Mouse (Mus musculus) macrophage (primary cell): Measurements from ENCODE around the gene Cox6a1. TPM values are rescaled to one million over a fixed set of nuclear protein-coding genes. Genes with fewer than 3 reads are reported as not detected.

Experiments used
- H3K27ac ChIP-seq: fragments of 350-480 bp; formaldehyde crosslinking; 2 replicates; pipeline ENCODE4 v1.9.0; 2021
- H3K36me3 ChIP-seq: fragments of 350-480 bp; formaldehyde crosslinking; 2 replicates; pipeline ENCODE4 v1.9.0; 2021; ENCODE audit errors: inconsistent target
- H3K4me3 ChIP-seq: fragments of 350-480 bp; formaldehyde crosslinking; 2 replicates; pipeline ENCODE4 v1.9.0; 2021; ENCODE audit errors: inconsistent target
- H3K79me2 ChIP-seq: fragments of 350-480 bp; formaldehyde crosslinking; 2 replicates; pipeline ENCODE4 v1.9.0; 2021; ENCODE audit errors: inconsistent target
- WGBS: methylation state at CpG from one replicate; pipeline ENCODE4 v1.1.7; 2026; ENCODE audit warnings: inconsistent platforms; ENCODE audit not compliant: missing documents; 5-methylcytosine and 5-hydroxymethylcytosine counted together
- polyA plus RNA-seq: library from polyadenylated mRNA; stranded (reverse); fragments of 250-400 nt; gene quantifications from 3 replicates; pipeline ENCODE4 v1.2.4, GENCODE M21; 2018; ENCODE audit warnings: inconsistent platforms

Cox6a1 gene
- polyA plus RNA-seq, 1 experiment from 2014 or later: 268 TPM

DNA sequence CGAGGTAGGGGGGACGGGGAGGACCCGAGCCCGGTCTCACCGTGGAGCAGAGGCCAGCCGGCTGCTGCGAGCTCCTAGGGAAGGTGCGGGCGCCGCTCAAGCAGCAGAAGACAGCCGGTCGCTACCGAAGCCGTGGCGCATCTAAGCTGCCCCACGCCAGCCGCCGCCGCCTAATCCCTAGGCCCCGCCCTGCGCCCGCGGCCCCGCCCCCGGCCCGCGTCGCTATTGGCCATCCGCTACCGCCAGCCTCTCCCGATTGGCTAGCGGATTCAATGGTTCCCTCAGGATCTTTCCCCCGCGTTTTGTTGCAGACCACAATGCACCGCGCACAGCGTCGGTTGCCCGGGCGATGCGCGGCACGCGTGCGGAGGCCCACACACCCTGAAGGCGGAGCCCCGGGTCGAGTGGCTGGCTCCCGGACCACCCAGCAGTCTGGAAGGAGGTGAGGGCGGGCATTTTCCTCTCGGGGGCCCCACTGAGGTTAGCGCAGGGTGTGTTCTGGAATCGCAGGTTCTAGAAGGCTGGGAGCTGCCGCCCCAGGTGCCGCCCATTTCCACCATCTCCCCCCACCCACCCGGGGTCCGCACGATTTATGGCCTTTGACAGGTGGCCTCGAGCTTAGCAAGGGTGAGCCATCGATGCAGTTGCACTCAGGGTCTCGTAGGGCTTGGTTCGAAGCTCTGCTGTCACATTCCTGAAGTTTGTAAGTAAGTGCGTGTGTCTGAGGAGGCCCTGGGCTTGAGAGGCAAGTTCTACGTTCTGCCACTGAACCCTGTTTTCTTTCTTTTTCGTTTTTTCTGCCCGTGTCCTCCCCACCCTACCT, 47.8 kb downstream of the Cox6a1 start, which contains the start of gene Dynll1:
Gene Dynll1 (minus strand): TSS at position 208 of the 823 bp plus-strand sequence.
- Histone ChIP-seq H3K4me3 (peak within 1 kb of the TSS; percentile 85), H3K27ac (peak within 1 kb of the TSS; percentile 59), H3K36me3 (peaks cover 19% of the 10 kb centered on the region; the same call in 1 of the 2 replicates), H3K79me2 (peaks cover 19% of the 10 kb centered on the region)
- WGBS: 0% methylated on average over 63 of the region's 66 CpGs

DNA sequence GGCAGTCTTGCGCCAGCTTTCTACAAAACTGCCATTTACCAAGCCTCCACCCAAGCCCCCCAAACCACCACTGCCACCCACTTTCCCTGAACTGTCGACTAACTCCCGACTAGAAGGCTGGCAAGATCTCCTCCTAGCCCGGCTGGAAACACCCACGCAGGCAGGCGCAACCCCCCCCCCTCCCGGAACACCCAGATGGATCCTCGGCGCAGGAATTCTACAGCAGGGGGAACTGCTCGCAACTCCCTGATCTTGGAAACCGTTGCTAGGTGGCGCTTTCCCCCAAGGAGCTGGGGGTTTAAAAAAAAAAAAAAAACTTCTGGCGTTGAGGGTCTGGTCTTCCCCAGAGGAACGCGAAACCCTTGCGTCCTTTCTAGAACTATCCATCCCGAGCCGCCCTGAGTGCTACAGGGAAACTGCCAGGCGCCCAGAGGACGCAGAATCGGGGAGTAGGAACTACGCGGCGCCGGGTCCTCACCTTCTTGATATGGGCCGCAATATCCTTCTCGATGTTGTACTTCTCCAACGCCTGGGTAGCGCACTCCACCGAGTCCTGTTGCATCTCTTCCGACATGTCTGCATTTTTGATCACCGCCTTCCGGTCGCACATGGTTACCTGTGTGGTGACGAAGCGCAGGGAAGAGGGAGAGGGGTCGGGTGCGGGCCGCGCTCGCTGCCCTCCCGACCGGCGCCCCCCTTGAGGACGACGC, 48.6 kb downstream of the Cox6a1 start:
- H3K4me3 ChIP-seq: peak overlapping the region; percentile 85
- peaks cover 25% of the 10 kb centered on the region; the same call in 1 of the 2 replicates for H3K36me3 ChIP-seq
- WGBS: 1% methylated on average over 42 of the region's 46 CpGs
- H3K79me2 ChIP-seq: peaks cover 19% of the 10 kb centered on the region
- peak overlapping the region; percentile 59 for H3K27ac ChIP-seq

DNA sequence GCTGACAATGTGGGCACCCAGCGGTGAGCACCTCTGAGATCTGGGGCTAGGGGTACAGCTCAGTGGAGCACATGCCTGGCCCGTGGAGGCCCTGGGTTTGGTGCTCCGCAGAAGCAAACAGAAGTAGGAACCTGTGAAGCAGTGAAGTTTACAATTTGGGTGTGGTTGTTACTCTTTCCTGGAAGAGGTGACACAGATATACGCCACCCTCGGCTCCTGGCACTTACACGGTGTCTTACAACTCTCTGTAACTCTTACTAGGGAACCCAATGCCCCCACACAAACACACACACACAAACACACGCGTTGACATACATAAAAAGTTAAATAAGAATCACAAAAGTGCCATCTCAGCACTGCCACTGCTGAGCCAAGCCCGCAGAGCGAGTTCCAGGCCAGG, 52.4 kb downstream of the Cox6a1 start:
- 88% methylated on average over 8 of the region's 10 CpGs for WGBS
- H3K36me3 ChIP-seq: peaks cover 28% of the 10 kb centered on the region; the same call in 1 of the 2 replicates
- H3K79me2 ChIP-seq: peaks cover 19% of the 10 kb centered on the region
- H3K27ac ChIP-seq: no peak overlapping the region
- H3K4me3 ChIP-seq: no peak overlapping the region

Other genes with a start within 250 kb of the Cox6a1 start
- gene Acads, start 229.6 kb downstream of the Cox6a1 start, polyA plus RNA-seq: 18.4 to 32.1 TPM (median 30.6 TPM) in 3 replicates
- gene Unc119b, start 214.0 kb downstream of the Cox6a1 start, polyA plus RNA-seq: 4.7 to 6.5 TPM (median 5.0 TPM) in 3 replicates
- gene Mlec, start 190.8 kb downstream of the Cox6a1 start, polyA plus RNA-seq: 48.9 to 54.7 TPM (median 49.7 TPM) in 3 replicates
- not detected in 3 replicates for gene Cabp1, start 154.6 kb downstream of the Cox6a1 start, polyA plus RNA-seq
- 18.6 to 30.7 TPM (median 22.3 TPM) in 3 replicates for gene Pop5, start 113.1 kb downstream of the Cox6a1 start, polyA plus RNA-seq
- gene Rnf10, start 76.1 kb downstream of the Cox6a1 start, polyA plus RNA-seq: 89.0 to 101 TPM (median 92.8 TPM) in 3 replicates
- gene Coq5, start 69.3 kb downstream of the Cox6a1 start, polyA plus RNA-seq: 22.6 to 29.0 TPM (median 22.8 TPM) in 3 replicates
- 156 to 244 TPM (median 202 TPM) in 3 replicates for gene Dynll1, start 48.0 kb downstream of the Cox6a1 start, polyA plus RNA-seq
- 61.4 to 98.7 TPM (median 76.4 TPM) in 3 replicates for gene Srsf9, start 21.8 kb downstream of the Cox6a1 start, polyA plus RNA-seq
- 23.7 to 43.8 TPM (median 24.3 TPM) in 3 replicates for gene Gatc, start 7.8 kb downstream of the Cox6a1 start, polyA plus RNA-seq
- 36.6 to 91.2 TPM (median 78.9 TPM) in 3 replicates for gene Triap1, start 7.8 kb downstream of the Cox6a1 start, polyA plus RNA-seq
- not detected in 3 replicates for gene Msi1, start 80.6 kb upstream of the Cox6a1 start, polyA plus RNA-seq
- not detected in 3 replicates for gene Pla2g1b, start 117.3 kb upstream of the Cox6a1 start, polyA plus RNA-seq
- gene Sirt4, start 135.7 kb upstream of the Cox6a1 start, polyA plus RNA-seq: 6.7 to 11.2 TPM (median 7.2 TPM) in 3 replicates
- gene Pxn, start 157.7 kb upstream of the Cox6a1 start, polyA plus RNA-seq: 48.5 to 74.5 TPM (median 67.7 TPM) in 3 replicates
- gene Rplp0, start 210.5 kb upstream of the Cox6a1 start, polyA plus RNA-seq: 520 to 1,272 TPM (median 1,219 TPM) in 3 replicates
- 12.9 to 25.7 TPM (median 22.1 TPM) in 3 replicates for gene Gcn1l1, start 216.3 kb upstream of the Cox6a1 start, polyA plus RNA-seq